Mouse (Mus musculus): ENCODE measurements around the gene Itgal.

- TF ChIP-seq POLR2A (IDR thresholded peaks at IDR 0.05; ENCODE audit: low read depth, low read length) (no peak), CTCF (IDR thresholded peaks at IDR 0.05; ENCODE audit: extremely low read depth, insufficient read length, insufficient replicate concordance, low read depth, low read length) (no peak)
Measured at GRCm38 (mm10) chr7:127289306-127289705, 6.8 kb upstream of the Itgal start.

Measured in small intestine, adult 2 months (tissue).